ENCODE assay signal across 12 mouse cellular contexts in the genomic region with DNA sequence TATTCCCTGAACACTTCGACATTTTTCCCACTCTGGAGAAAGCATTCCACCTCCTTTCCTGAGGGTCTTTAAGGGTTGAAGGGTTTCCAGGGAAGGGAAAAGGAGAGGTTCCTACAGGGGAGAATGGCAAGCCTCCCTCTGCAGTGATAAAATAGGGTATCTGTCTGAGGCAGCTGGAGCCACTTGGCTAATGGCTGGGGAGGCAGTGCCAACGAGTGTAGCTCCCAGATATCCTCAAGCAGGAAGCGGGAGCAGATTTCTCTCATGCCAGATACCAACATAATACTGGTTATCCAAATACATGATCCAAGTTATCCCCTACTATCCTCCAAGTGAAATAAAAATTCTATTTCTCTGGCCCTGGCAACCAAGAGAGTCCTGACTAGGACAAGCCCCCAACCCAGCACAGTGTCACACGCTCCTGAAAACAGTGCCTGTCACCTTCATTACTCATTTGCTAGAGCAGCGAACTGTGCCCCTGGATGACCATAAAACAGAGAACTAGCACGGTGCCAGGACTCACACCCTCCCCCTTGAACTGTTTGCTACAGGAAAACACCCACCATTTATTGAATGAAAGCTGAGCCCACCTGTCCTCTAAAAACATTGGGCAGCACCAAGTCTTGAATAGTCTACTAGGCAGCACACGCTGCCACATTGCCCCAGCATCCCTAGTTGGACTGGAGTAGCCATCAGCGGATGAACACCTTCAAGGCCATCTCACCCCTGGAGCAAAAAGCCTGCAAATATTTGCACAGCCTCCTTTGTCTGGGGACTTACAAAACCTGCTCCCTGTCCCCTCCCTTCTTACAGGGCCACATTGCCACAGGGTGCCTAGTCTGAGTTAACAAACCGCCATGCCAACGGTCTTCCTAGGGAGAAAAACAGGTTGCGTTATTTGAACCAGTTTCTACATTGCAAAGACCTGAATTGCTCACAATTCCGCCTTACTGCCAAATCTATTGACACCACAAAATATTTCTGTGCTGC. TPM values are rescaled to one million over a fixed set of nuclear protein-coding genes. Genes with fewer than 3 reads are reported as not detected.
DNase-seq lines count a peak whose midpoint lies in the region; ATAC-seq lines count a peak whose summit lies in the region.
"Had no signal": no experiment of that assay in that cellular context is flagged by ENCODE, and none has a peak within 500 bp of the region (broad histone marks: within the 10 kb centered on the region; RNA-seq: fewer than 3 reads in every experiment).

No protein-coding gene starts in this region.

- H3K4me3 ChIP-seq in kidney, embryonic 16.5 days (ENCODE audit: low read length) = no peak overlapping the region
- no peak overlapping the region for H3K4me3 ChIP-seq in forebrain, embryonic 14.5 days (ENCODE audit: low read depth, low read length)
- H3K4me3 ChIP-seq in midbrain, embryonic 11.5 days (ENCODE audit: low read depth, low read length) = no peak overlapping the region
- no peak overlapping the region for H3K4me3 ChIP-seq in liver, embryonic 12.5 days
- H3K4me3 ChIP-seq: embryonic facial prominence, embryonic 15.5 days had no signal

- H3K4me2 ChIP-seq in kidney, embryonic 16.5 days (replicated peaks; ENCODE audit: low read depth, low read length) = no peak overlapping the region
- no peak overlapping the region for H3K4me2 ChIP-seq in forebrain, embryonic 14.5 days (ENCODE audit: low read length)
- peak overlapping the region; percentile 30 for H3K4me2 ChIP-seq in midbrain, embryonic 11.5 days
- no peak overlapping the region for H3K4me2 ChIP-seq in liver, embryonic 12.5 days
- H3K4me2 ChIP-seq: embryonic facial prominence, embryonic 15.5 days had no signal

- H3K27ac ChIP-seq in kidney, embryonic 16.5 days (ENCODE audit: low read length) = no peak overlapping the region
- H3K27ac ChIP-seq in forebrain, embryonic 14.5 days (ENCODE audit: low read depth, low read length) = peak overlapping the region; percentile 49; the same call in 1 of the 2 replicates
- H3K27ac ChIP-seq in midbrain, embryonic 11.5 days (ENCODE audit: low read depth, low read length) = peak overlapping the region; percentile 71
- H3K27ac ChIP-seq in liver, embryonic 12.5 days = no peak overlapping the region
- H3K27ac ChIP-seq: embryonic facial prominence, embryonic 15.5 days; macrophage had no signal

- WGBS in kidney, embryonic 16.5 days = 61% methylated on average over 12 of the region's 12 CpGs
- WGBS in forebrain, embryonic 14.5 days = 58% methylated on average over 12 of the region's 12 CpGs
- 64% methylated on average over 12 of the region's 12 CpGs for WGBS in midbrain, embryonic 11.5 days
- 58% methylated on average over 12 of the region's 12 CpGs for WGBS in liver, embryonic 12.5 days (ENCODE audit: insufficient replicate concordance)

- H3K9me3 ChIP-seq in kidney, embryonic 16.5 days (ENCODE audit: low read length) = no peaks in the 10 kb centered on the region
- no peaks in the 10 kb centered on the region; the same call in 1 of the 2 replicates for H3K9me3 ChIP-seq in forebrain, embryonic 14.5 days (replicated peaks; ENCODE audit: control insufficient read depth, low read length)
- no peaks in the 10 kb centered on the region for H3K9me3 ChIP-seq in midbrain, embryonic 11.5 days (ENCODE audit: control insufficient read depth, low read length)
- H3K9me3 ChIP-seq in liver, embryonic 12.5 days (replicated peaks) = no peaks in the 10 kb centered on the region
- H3K9me3 ChIP-seq: embryonic facial prominence, embryonic 15.5 days had no signal

- H3K9ac ChIP-seq in kidney, embryonic 16.5 days (replicated peaks; ENCODE audit: low read length) = no peak overlapping the region
- no peak overlapping the region for H3K9ac ChIP-seq in forebrain, embryonic 14.5 days (ENCODE audit: low read length)
- peak overlapping the region; percentile 41; the same call in 1 of the 2 replicates for H3K9ac ChIP-seq in midbrain, embryonic 11.5 days (ENCODE audit: low read length)
- H3K9ac ChIP-seq in liver, embryonic 12.5 days = no peak overlapping the region
- H3K9ac ChIP-seq: embryonic facial prominence, embryonic 15.5 days had no signal

- peaks cover 26% of the 10 kb centered on the region for H3K4me1 ChIP-seq in kidney, embryonic 16.5 days (ENCODE audit: insufficient read depth, low read length)
- H3K4me1 ChIP-seq in forebrain, embryonic 14.5 days (ENCODE audit: control insufficient read depth, insufficient read depth, low read length) = peaks cover 34% of the 10 kb centered on the region
- H3K4me1 ChIP-seq in midbrain, embryonic 11.5 days (ENCODE audit: control insufficient read depth, insufficient read depth, low read length) = peaks cover 39% of the 10 kb centered on the region
- peaks cover 15% of the 10 kb centered on the region; the same call in 1 of the 2 replicates for H3K4me1 ChIP-seq in liver, embryonic 12.5 days

- peak; percentile 38 for DNase-seq in kidney, postnatal 14 days
- DNase-seq in cerebellum, adult 9-11 months = peak; percentile 48
- DNase-seq in forebrain, embryonic 14.5 days (ENCODE audit: low spot score) = peak; percentile 52
- DNase-seq in midbrain, embryonic 11.5 days (ENCODE audit: low spot score, missing footprints) = peak; percentile 90
- DNase-seq in thymus, postnatal 14 days = no peak
- DNase-seq: gastrocnemius, postnatal 10 days; spleen, adult 18-20 months had no signal

- peaks cover 5% of the 10 kb centered on the region; the same call in 1 of the 2 replicates for H3K27me3 ChIP-seq in kidney, embryonic 16.5 days (ENCODE audit: insufficient read depth, low read length)
- no peaks in the 10 kb centered on the region; the same call in 1 of the 2 replicates for H3K27me3 ChIP-seq in forebrain, embryonic 14.5 days (replicated peaks; ENCODE audit: control insufficient read depth, insufficient read depth, low read length)
- 0 out of 2 replicates have a peak, but pooled peaks cover 2% of the 10 kb centered on the region for H3K27me3 ChIP-seq in midbrain, embryonic 11.5 days (ENCODE audit: control insufficient read depth, insufficient read depth, low read length)
- H3K27me3 ChIP-seq in liver, embryonic 12.5 days (replicated peaks) = peaks cover 57% of the 10 kb centered on the region

- ATAC-seq in kidney, embryonic 16.5 days (ENCODE audit: low FRiP score, low TSS enrichment) = no peak
- no peak for ATAC-seq in forebrain, embryonic 14.5 days
- ATAC-seq in midbrain, embryonic 11.5 days (ENCODE audit: low FRiP score) = no peak
- ATAC-seq in megakaryocyte, adult 5-6 weeks (ENCODE audit: poor library complexity, severe bottlenecking) = no peak
- no peak for ATAC-seq in liver, embryonic 12.5 days

- no peaks in the 10 kb centered on the region for H3K36me3 ChIP-seq in kidney, embryonic 16.5 days (ENCODE audit: insufficient read depth, low read length)
- no peaks in the 10 kb centered on the region for H3K36me3 ChIP-seq in forebrain, embryonic 14.5 days (ENCODE audit: control insufficient read depth, insufficient read depth, low read length)
- no peaks in the 10 kb centered on the region for H3K36me3 ChIP-seq in midbrain, embryonic 11.5 days (ENCODE audit: control insufficient read depth, insufficient read depth, low read length)
- no peaks in the 10 kb centered on the region for H3K36me3 ChIP-seq in liver, embryonic 12.5 days
- H3K36me3 ChIP-seq: embryonic facial prominence, embryonic 15.5 days had no signal

RNA-seq across cellular contexts. Expression of gene Pxylp1, which starts 0.8 kb away (rescaled TPM):
- polyA plus RNA-seq in kidney, embryonic 16.5 days (2015; fragmentation: Nextera tagmentation; extraction: Ambion mirVana) = 22.2 and 24.4 TPM in 2 replicates
- 36.7 and 45.4 TPM in 2 replicates for polyA plus RNA-seq in forebrain, embryonic 14.5 days (2014; fragmentation: Nextera tagmentation; extraction: Ambion mirVana)
- 63.8 and 71.8 TPM in 2 replicates for polyA plus RNA-seq in midbrain, embryonic 11.5 days (2014; fragmentation: Nextera tagmentation; extraction: Ambion mirVana)
- 36.0 and 37.4 TPM in 2 replicates for total RNA-seq in megakaryocyte, adult 5-6 weeks (2015)
- total RNA-seq in megakaryocyte, adult 5-6 weeks (2017) = 33.6 and 38.6 TPM in 2 replicates
- polyA plus RNA-seq in liver, embryonic 12.5 days (2016; fragmentation: Nextera tagmentation; extraction: Ambion mirVana) = 2.1 and 2.2 TPM in 2 replicates

Comparison
In these comparisons a context has a peak if more than half of its experiments do, and no peak if none do; other contexts are left out.
1. H3K27ac ChIP-seq: peak in forebrain, embryonic 14.5 days (single experiment) and midbrain, embryonic 11.5 days (single experiment); none in kidney, embryonic 16.5 days (single experiment) and liver, embryonic 12.5 days (single experiment).